Mouse (Mus musculus): ENCODE data around the gene Naaladl2. TPM values are rescaled to one million over a fixed set of nuclear protein-coding genes. Genes with fewer than 3 reads are reported as not detected.

Naaladl2 gene
- polyA plus RNA-seq, 1 experiment, result not detected

- H3K4me1 ChIP-seq (ENCODE audit: control insufficient read depth, insufficient read depth, low read length), result no peaks in the 10 kb centered on the region
- H3K9me3 ChIP-seq (replicated peaks; ENCODE audit: control insufficient read depth, insufficient read depth, low read length, poor library complexity, severe bottlenecking), result no peaks in the 10 kb centered on the region
- H3K4me3 ChIP-seq (ENCODE audit: low read depth, low read length), result no peak overlapping the region
- no peaks in the 10 kb centered on the region for H3K27me3 ChIP-seq (ENCODE audit: control insufficient read depth, insufficient read depth, low read length, poor library complexity, severe bottlenecking)
- no peaks in the 10 kb centered on the region for H3K36me3 ChIP-seq (ENCODE audit: control insufficient read depth, insufficient read depth, low read length, poor library complexity, severe bottlenecking)
- no peak overlapping the region for H3K9ac ChIP-seq (ENCODE audit: low read depth, poor library complexity, severe bottlenecking)
- H3K27ac ChIP-seq (ENCODE audit: insufficient read depth, low read length), result no peak overlapping the region
- TF ChIP-seq CTCF (IDR thresholded peaks at IDR 0.05; ENCODE audit: low read depth, low read length) (no peak), EP300 (IDR thresholded peaks at IDR 0.05; ENCODE audit: insufficient read depth, low read depth, low read length) (no peak), POLR2A (IDR thresholded peaks at IDR 0.05; ENCODE audit: insufficient read depth, low read length) (no peak)
Observed at GRCm38 (mm10) chr3:24690162-24690915, 453.7 kb downstream of the Naaladl2 start.

GRCm38 (mm10) chr3:24670500-24670899 lies 473.6 kb downstream of the Naaladl2 start:
- Histone ChIP-seq H3K9ac (ENCODE audit: low read depth, poor library complexity, severe bottlenecking) (no peak overlapping the region), H3K4me1 (ENCODE audit: control insufficient read depth, insufficient read depth, low read length) (no peaks in the 10 kb centered on the region), H3K9me3 (replicated peaks; ENCODE audit: control insufficient read depth, insufficient read depth, low read length, poor library complexity, severe bottlenecking) (no peaks in the 10 kb centered on the region), H3K27me3 (ENCODE audit: control insufficient read depth, insufficient read depth, low read length, poor library complexity, severe bottlenecking) (no peaks in the 10 kb centered on the region), H3K27ac (ENCODE audit: insufficient read depth, low read length) (no peak overlapping the region), H3K4me3 (ENCODE audit: low read depth, low read length) (no peak overlapping the region), H3K36me3 (ENCODE audit: control insufficient read depth, insufficient read depth, low read length, poor library complexity, severe bottlenecking) (no peaks in the 10 kb centered on the region)
- no peak for TF ChIP-seq EP300 (IDR thresholded peaks at IDR 0.05; ENCODE audit: insufficient read depth, low read depth, low read length)
- no peak for TF ChIP-seq POLR2A (IDR thresholded peaks at IDR 0.05; ENCODE audit: insufficient read depth, low read length)
- no peak for TF ChIP-seq CTCF (IDR thresholded peaks at IDR 0.05; ENCODE audit: low read depth, low read length)

- Histone ChIP-seq H3K9ac (ENCODE audit: low read depth, poor library complexity, severe bottlenecking) (no peak overlapping the region), H3K27me3 (ENCODE audit: control insufficient read depth, insufficient read depth, low read length, poor library complexity, severe bottlenecking) (no peaks in the 10 kb centered on the region), H3K4me3 (ENCODE audit: low read depth, low read length) (no peak overlapping the region), H3K27ac (ENCODE audit: insufficient read depth, low read length) (no peak overlapping the region), H3K4me1 (ENCODE audit: control insufficient read depth, insufficient read depth, low read length) (no peaks in the 10 kb centered on the region), H3K9me3 (replicated peaks; ENCODE audit: control insufficient read depth, insufficient read depth, low read length, poor library complexity, severe bottlenecking) (no peaks in the 10 kb centered on the region), H3K36me3 (ENCODE audit: control insufficient read depth, insufficient read depth, low read length, poor library complexity, severe bottlenecking) (no peaks in the 10 kb centered on the region)
- TF ChIP-seq POLR2A (IDR thresholded peaks at IDR 0.05; ENCODE audit: insufficient read depth, low read length) (no peak), EP300 (IDR thresholded peaks at IDR 0.05; ENCODE audit: insufficient read depth, low read depth, low read length) (no peak)
Observed at GRCm38 (mm10) chr3:24668052-24668916, 475.8 kb downstream of the Naaladl2 start.

- Histone ChIP-seq H3K4me3 (ENCODE audit: low read depth, low read length) (no peak overlapping the region), H3K36me3 (ENCODE audit: control insufficient read depth, insufficient read depth, low read length, poor library complexity, severe bottlenecking) (no peaks in the 10 kb centered on the region), H3K4me1 (ENCODE audit: control insufficient read depth, insufficient read depth, low read length) (no peaks in the 10 kb centered on the region), H3K9me3 (replicated peaks; ENCODE audit: control insufficient read depth, insufficient read depth, low read length, poor library complexity, severe bottlenecking) (no peaks in the 10 kb centered on the region), H3K27me3 (ENCODE audit: control insufficient read depth, insufficient read depth, low read length, poor library complexity, severe bottlenecking) (no peaks in the 10 kb centered on the region), H3K27ac (ENCODE audit: insufficient read depth, low read length) (no peak overlapping the region), H3K9ac (ENCODE audit: low read depth, poor library complexity, severe bottlenecking) (no peak overlapping the region)
- TF ChIP-seq EP300 (IDR thresholded peaks at IDR 0.05; ENCODE audit: insufficient read depth, low read depth, low read length) (no peak), CTCF (IDR thresholded peaks at IDR 0.05; ENCODE audit: low read depth, low read length) (no peak), POLR2A (IDR thresholded peaks at IDR 0.05; ENCODE audit: insufficient read depth, low read length) (no peak)
Observed at GRCm38 (mm10) chr3:24665408-24665807, 478.7 kb downstream of the Naaladl2 start.

GRCm38 (mm10) chr3:24663749-24664148 lies 480.3 kb downstream of the Naaladl2 start:
- TF ChIP-seq POLR2A (IDR thresholded peaks at IDR 0.05; ENCODE audit: insufficient read depth, low read length) (no peak), CTCF (IDR thresholded peaks at IDR 0.05; ENCODE audit: low read depth, low read length) (no peak), EP300 (IDR thresholded peaks at IDR 0.05; ENCODE audit: insufficient read depth, low read depth, low read length) (no peak)
- Histone ChIP-seq H3K4me3 (ENCODE audit: low read depth, low read length) (no peak overlapping the region), H3K4me1 (ENCODE audit: control insufficient read depth, insufficient read depth, low read length) (no peaks in the 10 kb centered on the region), H3K36me3 (ENCODE audit: control insufficient read depth, insufficient read depth, low read length, poor library complexity, severe bottlenecking) (no peaks in the 10 kb centered on the region), H3K27me3 (ENCODE audit: control insufficient read depth, insufficient read depth, low read length, poor library complexity, severe bottlenecking) (no peaks in the 10 kb centered on the region), H3K27ac (ENCODE audit: insufficient read depth, low read length) (no peak overlapping the region), H3K9me3 (replicated peaks; ENCODE audit: control insufficient read depth, insufficient read depth, low read length, poor library complexity, severe bottlenecking) (no peaks in the 10 kb centered on the region), H3K9ac (ENCODE audit: low read depth, poor library complexity, severe bottlenecking) (no peak overlapping the region)

GRCm38 (mm10) chr3:24630032-24630431 lies 514.0 kb downstream of the Naaladl2 start:
- H3K27me3 ChIP-seq (ENCODE audit: control insufficient read depth, insufficient read depth, low read length, poor library complexity, severe bottlenecking), result no peaks in the 10 kb centered on the region
- H3K4me3 ChIP-seq (ENCODE audit: low read depth, low read length), result no peak overlapping the region
- H3K9me3 ChIP-seq (replicated peaks; ENCODE audit: control insufficient read depth, insufficient read depth, low read length, poor library complexity, severe bottlenecking), result no peaks in the 10 kb centered on the region
- no peak overlapping the region for H3K9ac ChIP-seq (ENCODE audit: low read depth, poor library complexity, severe bottlenecking)
- no peaks in the 10 kb centered on the region for H3K4me1 ChIP-seq (ENCODE audit: control insufficient read depth, insufficient read depth, low read length)
- H3K27ac ChIP-seq (ENCODE audit: insufficient read depth, low read length), result no peak overlapping the region
- TF ChIP-seq EP300 (IDR thresholded peaks at IDR 0.05; ENCODE audit: insufficient read depth, low read depth, low read length) (no peak), CTCF (IDR thresholded peaks at IDR 0.05; ENCODE audit: low read depth, low read length) (no peak)
- H3K36me3 ChIP-seq (ENCODE audit: control insufficient read depth, insufficient read depth, low read length, poor library complexity, severe bottlenecking), result no peaks in the 10 kb centered on the region
